Comparison of ENCODE assay signal across 17 mouse cellular contexts in the genomic region with DNA sequence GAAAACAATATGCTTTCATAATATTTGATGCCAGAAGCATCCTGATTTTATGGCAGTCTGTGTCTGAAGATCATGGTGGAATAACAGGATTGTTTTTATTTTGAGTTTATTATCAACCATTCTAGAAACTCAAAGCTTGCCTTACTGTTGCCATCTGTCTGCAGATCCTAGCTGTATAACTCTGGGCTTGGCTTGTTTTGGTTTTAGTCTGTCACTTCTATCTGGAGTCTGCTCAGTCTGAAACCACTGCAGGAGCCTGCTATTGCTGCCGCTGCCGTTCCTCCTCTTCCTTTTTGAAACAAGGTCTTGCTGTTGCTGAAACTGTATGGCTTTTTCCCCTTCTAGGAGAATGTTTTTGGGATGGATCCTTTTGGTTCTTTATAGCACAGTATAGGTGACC. TPM values are rescaled to one million over a fixed set of nuclear protein-coding genes. Genes with fewer than 3 reads are reported as not detected.
A peak's percentile ranks its signal among the peaks of the same experiment; 100 is the strongest.
DNase-seq lines count a peak whose midpoint lies in the region; ATAC-seq and TF ChIP-seq lines count a peak whose summit lies in the region.
"Had no signal": no experiment of that assay in that cellular context is flagged by ENCODE, and none has a peak within 500 bp of the region (broad histone marks: within the 10 kb centered on the region; RNA-seq: fewer than 3 reads in every experiment).

No protein-coding gene starts in this region.

- H3K9me3 ChIP-seq in forebrain, embryonic 16.5 days (ENCODE audit: control insufficient read depth, low read length): no peaks in the 10 kb centered on the region
- H3K9me3 ChIP-seq in midbrain, embryonic 14.5 days (ENCODE audit: control insufficient read depth, low read length): no peaks in the 10 kb centered on the region
- H3K9me3 ChIP-seq: G1E; heart, embryonic 10.5 days; limb, embryonic 15.5 days had no signal

- no peak for DNase-seq in layer of hippocampus, adult 2 months (ENCODE audit: low spot score in 2 of 2)
- no peak for DNase-seq in layer of hippocampus, adult 9-10 months (ENCODE audit: low spot score)
- DNase-seq in brain, embryonic 14.5 days (ENCODE audit: low read depth): peak; percentile 78
- DNase-seq in midbrain, embryonic 14.5 days: peak; percentile 22
- no peak for DNase-seq in left cerebral cortex, adult 11 months (ENCODE audit: low spot score)
- DNase-seq in kidney, adult 9 months: no peak
- DNase-seq in lung, postnatal 10 days: no peak
- DNase-seq: adrenal gland, adult 8-10 months; cerebellum, adult 9-10 months; gastrocnemius, postnatal 25 days; kidney, adult 2 months; liver, postnatal 0 days had no signal

- 0 out of 2 replicates have a peak, but pooled peaks have one; percentile 11 for TF ChIP-seq CTCF in layer of hippocampus, adult 2 months (conservative IDR thresholded peaks at IDR 0.05)
- no peak for TF ChIP-seq CTCF in brain, embryonic 14.5 days (IDR thresholded peaks at IDR 0.05; ENCODE audit: borderline replicate concordance, extremely low read depth, insufficient read depth, insufficient read length)

- H3K4me2 ChIP-seq in forebrain, embryonic 16.5 days (ENCODE audit: low read length): peak overlapping the region; percentile 38
- no peak overlapping the region for H3K4me2 ChIP-seq in midbrain, embryonic 14.5 days (ENCODE audit: low read length)
- H3K4me2 ChIP-seq: limb, embryonic 15.5 days had no signal

- TF ChIP-seq POLR2A in brain, embryonic 14.5 days (IDR thresholded peaks at IDR 0.05; ENCODE audit: borderline replicate concordance, extremely low read depth, insufficient read depth, insufficient read length, poor library complexity, severe bottlenecking): no peak

- H3K4me3 ChIP-seq in layer of hippocampus, adult 2 months: no peak overlapping the region
- H3K4me3 ChIP-seq in forebrain, embryonic 16.5 days (replicated peaks; ENCODE audit: low read length): peak overlapping the region; percentile 14
- H3K4me3 ChIP-seq in midbrain, embryonic 14.5 days (replicated peaks; ENCODE audit: low read depth, low read length): no peak overlapping the region
- H3K4me3 ChIP-seq: heart, embryonic 10.5 days; limb, embryonic 15.5 days; myocyte had no signal

- H3K9ac ChIP-seq in forebrain, embryonic 16.5 days (replicated peaks; ENCODE audit: low read depth, low read length): no peak overlapping the region
- no peak overlapping the region for H3K9ac ChIP-seq in midbrain, embryonic 14.5 days (replicated peaks; ENCODE audit: low read length)
- H3K9ac ChIP-seq: limb, embryonic 15.5 days; liver, postnatal 0 days had no signal

- no peaks in the 10 kb centered on the region for H3K36me3 ChIP-seq in forebrain, embryonic 16.5 days (ENCODE audit: control insufficient read depth, insufficient read depth)
- no peaks in the 10 kb centered on the region for H3K36me3 ChIP-seq in midbrain, embryonic 14.5 days (ENCODE audit: control insufficient read depth, insufficient read depth, low read length)

- ATAC-seq in forebrain, embryonic 16.5 days: peak; percentile 76
- ATAC-seq in midbrain, embryonic 14.5 days (ENCODE audit: low FRiP score, low TSS enrichment): no peak
- ATAC-seq: liver, postnatal 0 days had no signal

- H3K27me3 ChIP-seq in forebrain, embryonic 16.5 days (replicated peaks; ENCODE audit: control insufficient read depth, insufficient read depth, low read length): no peaks in the 10 kb centered on the region
- no peaks in the 10 kb centered on the region for H3K27me3 ChIP-seq in midbrain, embryonic 14.5 days (ENCODE audit: control insufficient read depth, insufficient read depth, low read length)
- H3K27me3 ChIP-seq: limb, embryonic 15.5 days had no signal

- peak overlapping the region; percentile 49; the same call in 1 of the 2 replicates for H3K27ac ChIP-seq in layer of hippocampus, adult 2 months
- H3K27ac ChIP-seq in forebrain, embryonic 16.5 days (ENCODE audit: low read length): peak overlapping the region; percentile 89
- peak overlapping the region; percentile 46 for H3K27ac ChIP-seq in midbrain, embryonic 14.5 days (replicated peaks; ENCODE audit: low read depth, low read length)
- H3K27ac ChIP-seq: heart, embryonic 10.5 days; limb, embryonic 15.5 days had no signal

- H3K4me1 ChIP-seq in forebrain, embryonic 16.5 days (replicated peaks; ENCODE audit: control insufficient read depth, insufficient read depth, low read length): peaks cover 34% of the 10 kb centered on the region
- peaks cover 26% of the 10 kb centered on the region for H3K4me1 ChIP-seq in midbrain, embryonic 14.5 days (ENCODE audit: control insufficient read depth, insufficient read depth, low read length)

- 33% methylated on average over 2 of the region's 2 CpGs for WGBS in forebrain, embryonic 16.5 days
- 72% methylated on average over 2 of the region's 2 CpGs for WGBS in midbrain, embryonic 14.5 days

RNA-seq across cellular contexts. Expression of gene Kat6b, which starts 52.8 kb away (rescaled TPM):
- 100 to 1,000 TPM; 104 to 117 TPM for total RNA-seq in layer of hippocampus, adult 2 months (2021)
- 25.5 and 42.7 TPM in 2 replicates for polyA plus RNA-seq in brain, embryonic 14.5 days (2012; rRNA removed)
- 31.9 and 34.6 TPM in 2 replicates for polyA plus RNA-seq in forebrain, embryonic 16.5 days (2015; fragmentation: Nextera tagmentation; extraction: Ambion mirVana)
- polyA plus RNA-seq in midbrain, embryonic 14.5 days (2014; fragmentation: Nextera tagmentation; extraction: Ambion mirVana): 29.4 and 30.7 TPM in 2 replicates

Comparison
In these comparisons a context has a peak if more than half of its experiments do, and no peak if none do; other contexts are left out.
1. DNase-seq: peak in brain, embryonic 14.5 days (single experiment) and midbrain, embryonic 14.5 days (single experiment); none in layer of hippocampus, adult 2 months (0 of 2), layer of hippocampus, adult 9-10 months (single experiment), left cerebral cortex, adult 11 months (single experiment), kidney, adult 9 months (single experiment) and lung, postnatal 10 days (single experiment).
2. Peak in every context shown above with its lines, with median percentiles within 50 percentile points of each other: H3K27ac ChIP-seq.